Mouse (Mus musculus): ENCODE measurements around the gene Fezf2.

DNA sequence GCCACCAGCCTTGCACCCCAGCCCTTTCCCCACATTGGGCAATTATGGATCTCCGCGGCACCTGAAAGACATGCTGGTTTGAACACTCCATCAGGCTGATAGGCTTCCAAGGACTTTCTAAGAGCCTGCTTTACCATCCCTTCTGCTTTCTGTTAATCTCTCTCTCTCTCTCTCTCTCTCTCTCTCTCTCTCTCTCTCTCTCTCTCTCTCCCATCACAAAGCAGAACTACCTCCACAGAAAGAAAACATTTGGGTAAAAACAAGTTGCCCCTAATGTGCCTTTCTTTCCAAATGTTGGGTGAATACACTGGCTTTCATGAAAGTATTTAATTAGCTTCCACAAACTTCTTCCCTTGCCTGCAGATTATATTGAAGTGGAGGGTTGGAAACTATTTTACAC is at the start of gene Fezf2:
- TF ChIP-seq CTCF (IDR thresholded peaks at IDR 0.05; ENCODE audit: borderline replicate concordance, control insufficient read depth, extremely low read depth, insufficient read depth, low read length, poor library complexity) (no peak), POLR2A (IDR thresholded peaks at IDR 0.05; ENCODE audit: control insufficient read depth, extremely low read depth, insufficient read depth, low read length, poor library complexity) (no peak)

Measured in thymus, adult 2 months (tissue).